Comparison of ENCODE assay signal across 12 mouse cellular contexts in genomic region chr14:101918471-101918870, GRCm38 (mm10).
"Had no signal": no experiment of that assay in that cellular context is flagged by ENCODE, and none has a peak within 500 bp of the region (broad histone marks: within the 10 kb centered on the region; RNA-seq: fewer than 3 reads in every experiment).

No protein-coding gene starts in this region.

- H3K9me3 ChIP-seq: limb, embryonic 15.5 days; liver, embryonic 12.5 days; midbrain, embryonic 13.5 days had no signal

- H3K27me3 ChIP-seq: limb, embryonic 15.5 days; liver, embryonic 12.5 days; midbrain, embryonic 13.5 days had no signal

- H3K27ac ChIP-seq: limb, embryonic 15.5 days; liver, embryonic 12.5 days; midbrain, embryonic 13.5 days had no signal

- H3K4me1 ChIP-seq: limb, embryonic 15.5 days; liver, embryonic 12.5 days; midbrain, embryonic 13.5 days had no signal

- ATAC-seq: intestine, postnatal 0 days; liver, embryonic 12.5 days; midbrain, embryonic 13.5 days had no signal

- H3K4me2 ChIP-seq: limb, embryonic 15.5 days; liver, embryonic 12.5 days; lung, embryonic 14.5 days; midbrain, embryonic 13.5 days had no signal

- DNase-seq: layer of hippocampus, adult 9-11 months; layer of hippocampus, postnatal 36 days; lung, embryonic 14.5 days; right cerebral cortex, adult 18-20 months; right cerebral cortex, postnatal 4 days; spleen, adult 18-20 months; thymus, adult 18-20 months; thymus, postnatal 14 days had no signal

- H3K36me3 ChIP-seq: midbrain, embryonic 13.5 days had no signal

- H3K9ac ChIP-seq: limb, embryonic 15.5 days; liver, embryonic 12.5 days; lung, embryonic 14.5 days; midbrain, embryonic 13.5 days had no signal

- H3K4me3 ChIP-seq: limb, embryonic 15.5 days; liver, embryonic 12.5 days; midbrain, embryonic 13.5 days had no signal
